ENCODE assay signal across 8 mouse cellular contexts in the genomic region with DNA sequence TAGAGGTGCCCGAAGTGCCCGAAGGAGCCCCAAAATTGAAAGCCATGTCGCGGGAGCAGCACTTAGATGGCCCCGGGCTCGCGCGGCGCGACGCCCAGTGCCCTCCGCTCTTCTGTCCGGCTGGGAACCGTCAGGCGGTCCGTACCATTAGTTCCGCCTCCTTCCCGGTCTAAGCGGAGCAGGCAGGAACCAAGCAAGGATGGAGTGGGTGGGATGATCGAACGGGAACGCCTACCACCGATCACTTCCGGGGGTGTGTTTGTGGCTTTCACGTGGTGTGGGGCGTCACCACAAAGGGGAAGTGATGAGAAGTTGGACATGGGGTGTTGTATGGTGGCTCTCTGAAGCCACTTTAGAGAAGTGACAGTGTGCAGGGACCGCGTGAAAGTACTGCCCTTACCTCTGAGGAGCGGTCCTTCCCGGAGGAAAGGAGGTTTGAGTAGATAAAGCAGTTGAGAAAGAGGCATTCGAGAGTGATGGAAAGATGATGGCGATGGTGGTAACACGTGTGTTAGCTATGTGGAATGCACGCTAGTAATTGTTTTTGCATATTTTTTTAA. TPM values are rescaled to one million over a fixed set of nuclear protein-coding genes. Genes with fewer than 3 reads are reported as not detected.
DNase-seq lines count a peak whose midpoint lies in the region; ATAC-seq and TF ChIP-seq lines count a peak whose summit lies in the region.

A gene (minus strand): TSS at position 195 of the 560 bp plus-strand sequence.

- no peak for TF ChIP-seq CTCF in C2C12 (IDR thresholded peaks at IDR 0.05; ENCODE audit: control insufficient read depth, insufficient read depth, insufficient read length)
- no peak for TF ChIP-seq CTCF in brain, embryonic 14.5 days (IDR thresholded peaks at IDR 0.05; ENCODE audit: borderline replicate concordance, extremely low read depth, insufficient read depth, insufficient read length)
- no peak for TF ChIP-seq CTCF in liver, adult 2 months (IDR thresholded peaks at IDR 0.05; ENCODE audit: low read depth, low read length)

- peak; percentile 98 for ATAC-seq in heart, embryonic 11.5 days (replicated peaks; ENCODE audit: insufficient number of reproducible peaks, low FRiP score, low TSS enrichment)
- peak; percentile 100 for ATAC-seq in kidney, embryonic 16.5 days (ENCODE audit: low FRiP score, low TSS enrichment)

- 1% methylated on average over 34 of the region's 34 CpGs for WGBS in heart, embryonic 11.5 days (ENCODE audit: insufficient replicate concordance)
- under 1% methylated on average over 34 of the region's 34 CpGs for WGBS in kidney, embryonic 16.5 days
- WGBS in liver, adult 2 months, result under 1% methylated on average over 34 of the region's 34 CpGs

- DNase-seq in brain, embryonic 14.5 days (ENCODE audit: low read depth), result peak; percentile 99
- DNase-seq in liver, adult 2 months (ENCODE audit: extremely low read depth, low read depth, low spot score), result peak; percentile 96
- DNase-seq in splenic B cell, adult 2 months (ENCODE audit: low read depth, low spot score), result peak; percentile 99

- H3K4me3 ChIP-seq in C2C12 (ENCODE audit: insufficient read depth, poor library complexity, severe bottlenecking) (peak within 1 kb of the TSS; percentile 87), myocyte (peak within 1 kb of the TSS; percentile 72)
- H3K4me3 ChIP-seq in erythroblast, embryonic 14.5 days (replicated peaks), result peak within 1 kb of the TSS; percentile 98
- peak within 1 kb of the TSS; percentile 95 for H3K4me3 ChIP-seq in heart, embryonic 11.5 days (ENCODE audit: low read depth, low read length)
- peak within 1 kb of the TSS; percentile 97 for H3K4me3 ChIP-seq in kidney, embryonic 16.5 days (ENCODE audit: low read length)
- H3K4me3 ChIP-seq in liver, adult 2 months (ENCODE audit: insufficient read depth, low read depth, low read length), result peak within 1 kb of the TSS; percentile 71

- H3K4me1 ChIP-seq in erythroblast, embryonic 14.5 days (ENCODE audit: control insufficient read depth), result peaks cover 34% of the 10 kb centered on the region
- H3K4me1 ChIP-seq in heart, embryonic 11.5 days (ENCODE audit: control insufficient read depth, insufficient read depth, low read length), result no peaks in the 10 kb centered on the region
- peaks cover 10% of the 10 kb centered on the region for H3K4me1 ChIP-seq in kidney, embryonic 16.5 days (ENCODE audit: insufficient read depth, low read length)
- H3K4me1 ChIP-seq in liver, adult 2 months (ENCODE audit: control insufficient read depth, insufficient read depth, low read length), result peaks cover 4% of the 10 kb centered on the region; the same call in 1 of the 2 replicates

- H3K27me3 ChIP-seq in C2C12 (ENCODE audit: control insufficient read depth, insufficient read depth, insufficient read length) (no peaks in the 10 kb centered on the region), myocyte (ENCODE audit: control insufficient read depth, insufficient read depth, insufficient read length) (no peaks in the 10 kb centered on the region)
- H3K27me3 ChIP-seq in erythroblast, embryonic 14.5 days (ENCODE audit: control insufficient read depth), result no peaks in the 10 kb centered on the region
- H3K27me3 ChIP-seq in heart, embryonic 11.5 days (ENCODE audit: control insufficient read depth, insufficient read depth, low read length), result no peaks in the 10 kb centered on the region
- no peaks in the 10 kb centered on the region for H3K27me3 ChIP-seq in kidney, embryonic 16.5 days (ENCODE audit: insufficient read depth, low read length)
- no peaks in the 10 kb centered on the region for H3K27me3 ChIP-seq in liver, adult 2 months (ENCODE audit: control insufficient read depth, insufficient read depth, low read length)
- no peaks in the 10 kb centered on the region for H3K27me3 ChIP-seq in splenic B cell, adult 2 months (ENCODE audit: control insufficient read depth, insufficient read depth, low read length, poor library complexity, severe bottlenecking)

- peak within 1 kb of the TSS; percentile 89 for H3K4me2 ChIP-seq in heart, embryonic 11.5 days
- peak within 1 kb of the TSS; percentile 84 for H3K4me2 ChIP-seq in kidney, embryonic 16.5 days (replicated peaks; ENCODE audit: low read depth, low read length)
- H3K4me2 ChIP-seq in myocyte (ENCODE audit: low read depth), result peak within 1 kb of the TSS; percentile 97

- H3K79me2 ChIP-seq in C2C12 (ENCODE audit: control insufficient read depth, insufficient read depth), result peaks cover 49% of the 10 kb centered on the region
- peaks cover 9% of the 10 kb centered on the region; the same call in 1 of the 2 replicates for H3K79me2 ChIP-seq in liver, adult 2 months (ENCODE audit: control insufficient read depth, insufficient read depth, low read length)
- H3K79me2 ChIP-seq in myocyte (ENCODE audit: control insufficient read depth, insufficient read depth), result peaks cover 42% of the 10 kb centered on the region

- peaks cover 41% of the 10 kb centered on the region for H3K79me3 ChIP-seq in C2C12 (ENCODE audit: low read depth)

- H3K9ac ChIP-seq in heart, embryonic 11.5 days (ENCODE audit: low read depth, low read length), result peak within 1 kb of the TSS; percentile 98
- H3K9ac ChIP-seq in kidney, embryonic 16.5 days (replicated peaks; ENCODE audit: low read length), result peak within 1 kb of the TSS; percentile 95
- H3K9ac ChIP-seq in liver, adult 2 months (ENCODE audit: low read depth, low read length), result peak within 1 kb of the TSS; percentile 72

- H3ac ChIP-seq in C2C12 (ENCODE audit: control insufficient read depth, insufficient read length, low read depth) (peak within 1 kb of the TSS; percentile 77), myocyte (ENCODE audit: control insufficient read depth, insufficient read length) (peak within 1 kb of the TSS; percentile 82)

- no peaks in the 10 kb centered on the region for H3K9me3 ChIP-seq in erythroblast, embryonic 14.5 days (ENCODE audit: control insufficient read depth, low read length)
- H3K9me3 ChIP-seq in heart, embryonic 11.5 days (replicated peaks; ENCODE audit: control insufficient read depth, low read length), result no peaks in the 10 kb centered on the region
- no peaks in the 10 kb centered on the region for H3K9me3 ChIP-seq in kidney, embryonic 16.5 days (ENCODE audit: low read length)

- peak; percentile 81; the same call in 1 of the 2 replicates for TF ChIP-seq POLR2A in brain, embryonic 14.5 days (IDR thresholded peaks at IDR 0.05; ENCODE audit: borderline replicate concordance, extremely low read depth, insufficient read depth, insufficient read length, poor library complexity, severe bottlenecking)
- peak; percentile 58; the same call in 1 of the 2 replicates for TF ChIP-seq POLR2A in liver, adult 2 months (IDR thresholded peaks at IDR 0.05; ENCODE audit: extremely low read depth, insufficient read depth, low read length)
- TF ChIP-seq POLR2A in myocyte (IDR thresholded peaks at IDR 0.05; ENCODE audit: insufficient read length, low read depth), result peak; percentile 86

- H3K27ac ChIP-seq in heart, embryonic 11.5 days (ENCODE audit: low read depth, low read length), result peak within 1 kb of the TSS; percentile 85
- peak within 1 kb of the TSS; percentile 89 for H3K27ac ChIP-seq in kidney, embryonic 16.5 days (ENCODE audit: low read length)
- peak within 1 kb of the TSS; percentile 77 for H3K27ac ChIP-seq in liver, adult 2 months (replicated peaks; ENCODE audit: insufficient read depth, low read depth, low read length)

- H3K36me3 ChIP-seq in C2C12 (ENCODE audit: control insufficient read depth, insufficient read depth) (peaks cover 8% of the 10 kb centered on the region), myocyte (ENCODE audit: control insufficient read depth, insufficient read depth) (peaks cover 1% of the 10 kb centered on the region)
- H3K36me3 ChIP-seq in erythroblast, embryonic 14.5 days (ENCODE audit: control insufficient read depth), result peaks cover 13% of the 10 kb centered on the region
- no peaks in the 10 kb centered on the region for H3K36me3 ChIP-seq in heart, embryonic 11.5 days (ENCODE audit: control insufficient read depth, insufficient read depth, low read length)
- H3K36me3 ChIP-seq in kidney, embryonic 16.5 days (ENCODE audit: insufficient read depth, low read length), result no peaks in the 10 kb centered on the region; the same call in 1 of the 2 replicates
- H3K36me3 ChIP-seq in liver, adult 2 months (ENCODE audit: control insufficient read depth, insufficient read depth, low read length), result peaks cover 4% of the 10 kb centered on the region; the same call in 1 of the 2 replicates
- H3K36me3 ChIP-seq in splenic B cell, adult 2 months (ENCODE audit: control insufficient read depth, insufficient read depth, low read length, poor library complexity, severe bottlenecking), result no peaks in the 10 kb centered on the region

TF ChIP-seq in C2C12, 6 proteins besides CTCF, POLR2A, EP300 and RAD21:
- TF ChIP-seq MAX (IDR thresholded peaks at IDR 0.05) (peak; percentile 82), CEBPB (IDR thresholded peaks at IDR 0.05; ENCODE audit: low read depth) (no peak), USF1 (IDR thresholded peaks at IDR 0.05; ENCODE audit: low read depth) (peak; percentile 83)
TF ChIP-seq in C2C12: peak in this region for 2.

TF ChIP-seq in myocyte, 11 proteins besides CTCF, POLR2A, EP300 and RAD21 (continues in another document):
- TF ChIP-seq TCF3 (IDR thresholded peaks at IDR 0.05; ENCODE audit: insufficient read length, low read depth), result no peak
- peak; percentile 76 for TF ChIP-seq USF1 (IDR thresholded peaks at IDR 0.05; ENCODE audit: low read depth)
- TF ChIP-seq MAX (IDR thresholded peaks at IDR 0.05; ENCODE audit: low read depth), result no peak
- TF ChIP-seq TCF12 (IDR thresholded peaks at IDR 0.05; ENCODE audit: insufficient read depth, poor library complexity, severe bottlenecking), result no peak
- TF ChIP-seq REST (IDR thresholded peaks at IDR 0.05; ENCODE audit: insufficient read depth, insufficient read length), result peak; percentile 15
- TF ChIP-seq MYOG (IDR thresholded peaks at IDR 0.05; ENCODE audit: control insufficient read depth in 1 of 3, insufficient read depth in 1 of 3, insufficient read length in 2 of 3, low read depth in 2 of 3), result peak in 2 of 3 experiments; percentile 49 to 71
- peak; percentile 66 for TF ChIP-seq E2F4 (IDR thresholded peaks at IDR 0.05; ENCODE audit: insufficient read depth)
- TF ChIP-seq SRF (IDR thresholded peaks at IDR 0.05; ENCODE audit: control insufficient read depth, insufficient read length, low read depth), result peak; percentile 66
- TF ChIP-seq POLR2AphosphoS2 (IDR thresholded peaks at IDR 0.05; ENCODE audit: insufficient read length, low read depth), result peak; percentile 85
- no peak for TF ChIP-seq CEBPB (IDR thresholded peaks at IDR 0.05; ENCODE audit: insufficient read depth, poor library complexity, severe bottlenecking)

RNA-seq across cellular contexts. Expression of the gene that starts here (rescaled TPM):
- polyA plus RNA-seq in C2C12 (2012; fragmentation: generic; extraction: Trizol), result 13.4 TPM
- 53.3 and 53.6 TPM in 2 replicates for polyA plus RNA-seq in brain, embryonic 14.5 days (2012; rRNA removed)
- polyA plus RNA-seq in erythroblast, embryonic 14.5 days (2012), result 0.61 and 0.63 TPM in 2 replicates
- 45.7 and 50.7 TPM in 2 replicates for polyA plus RNA-seq in heart, embryonic 11.5 days (2014; fragmentation: Nextera tagmentation; extraction: Ambion mirVana)
- polyA plus RNA-seq in kidney, embryonic 16.5 days (2015; fragmentation: Nextera tagmentation; extraction: Ambion mirVana), result 54.1 and 54.4 TPM in 2 replicates
- 20.0 and 21.9 TPM in 2 replicates for total RNA-seq in liver, adult 2 months (2014; rRNA removed)
- 13.4 and 13.7 TPM in 2 replicates for polyA plus RNA-seq in liver, adult 2 months (2012; rRNA removed)
- 11.0 TPM for polyA plus RNA-seq in myocyte (2012; fragmentation: generic; extraction: Trizol)

Comparison
In these comparisons a context has a peak if more than half of its experiments do, and no peak if none do; other contexts are left out.
1. Peak in every context shown above with its lines: DNase-seq, ATAC-seq, H3K4me3 ChIP-seq and H3K27ac ChIP-seq.